Mouse (Mus musculus): ENCODE results near the gene Dcun1d3. TPM values are rescaled to one million over a fixed set of nuclear protein-coding genes. Genes with fewer than 3 reads are reported as not detected.

Gene Dcun1d3
- 2.8 and 2.9 TPM in 2 replicates for polyA plus RNA-seq (2012; rRNA removed)

GRCm38 (mm10) chr7:119895639-119896512, at the start of gene Dcun1d3, which contains the start of gene Lyrm1:
Gene Dcun1d3, minus strand, starts transcription at chr7:119896298.
Gene Lyrm1, plus strand, starts transcription at chr7:119895861.

Other genes with a start within 250 kb of the Dcun1d3 start
- gene Acsm4, start 206.3 kb downstream of the Dcun1d3 start, polyA plus RNA-seq (2012; rRNA removed), result not detected in 2 replicates
- gene Thumpd1, start 175.5 kb downstream of the Dcun1d3 start, polyA plus RNA-seq (2012; rRNA removed), result 10.8 and 11.2 TPM in 2 replicates
- gene Acsm3, start 135.4 kb downstream of the Dcun1d3 start, polyA plus RNA-seq (2012; rRNA removed), result 28.0 and 37.2 TPM in 2 replicates
- gene Rexo5, start 102.3 kb downstream of the Dcun1d3 start, polyA plus RNA-seq (2012; rRNA removed), result 11.1 and 15.1 TPM in 2 replicates
- gene Eri2, start 102.2 kb downstream of the Dcun1d3 start, polyA plus RNA-seq (2012; rRNA removed), result 3.5 and 3.8 TPM in 2 replicates
- gene Lyrm1, start 437 bp downstream of the Dcun1d3 start, polyA plus RNA-seq (2012; rRNA removed), result 2.3 and 2.5 TPM in 2 replicates
- 0.01 TPM in 2 replicates for gene Dnah3, start 199.0 kb upstream of the Dcun1d3 start, polyA plus RNA-seq (2012; rRNA removed)
- 2.2 and 2.6 TPM in 2 replicates for gene Tmem159, start 206.1 kb upstream of the Dcun1d3 start, polyA plus RNA-seq (2012; rRNA removed)
- 0.01 and 0.02 TPM in 2 replicates for gene Zp2, start 249.0 kb upstream of the Dcun1d3 start, polyA plus RNA-seq (2012; rRNA removed)

All from liver, embryonic 18 days (tissue).